Mouse (Mus musculus) kidney, adult 18-20 months (tissue): ENCODE results near the gene Mthfsd.
A peak's percentile ranks its signal among the peaks of the same experiment; 100 is the strongest.

Experiments used
- DNase-seq: peaks from one replicate; pipeline ENCODE4 v3.0.0; 2021

The Mthfsd gene

GRCm38 (mm10) chr8:121121704-121122103 is 13.5 kb upstream of the Mthfsd start:
- DNase-seq: no peak

DNA sequence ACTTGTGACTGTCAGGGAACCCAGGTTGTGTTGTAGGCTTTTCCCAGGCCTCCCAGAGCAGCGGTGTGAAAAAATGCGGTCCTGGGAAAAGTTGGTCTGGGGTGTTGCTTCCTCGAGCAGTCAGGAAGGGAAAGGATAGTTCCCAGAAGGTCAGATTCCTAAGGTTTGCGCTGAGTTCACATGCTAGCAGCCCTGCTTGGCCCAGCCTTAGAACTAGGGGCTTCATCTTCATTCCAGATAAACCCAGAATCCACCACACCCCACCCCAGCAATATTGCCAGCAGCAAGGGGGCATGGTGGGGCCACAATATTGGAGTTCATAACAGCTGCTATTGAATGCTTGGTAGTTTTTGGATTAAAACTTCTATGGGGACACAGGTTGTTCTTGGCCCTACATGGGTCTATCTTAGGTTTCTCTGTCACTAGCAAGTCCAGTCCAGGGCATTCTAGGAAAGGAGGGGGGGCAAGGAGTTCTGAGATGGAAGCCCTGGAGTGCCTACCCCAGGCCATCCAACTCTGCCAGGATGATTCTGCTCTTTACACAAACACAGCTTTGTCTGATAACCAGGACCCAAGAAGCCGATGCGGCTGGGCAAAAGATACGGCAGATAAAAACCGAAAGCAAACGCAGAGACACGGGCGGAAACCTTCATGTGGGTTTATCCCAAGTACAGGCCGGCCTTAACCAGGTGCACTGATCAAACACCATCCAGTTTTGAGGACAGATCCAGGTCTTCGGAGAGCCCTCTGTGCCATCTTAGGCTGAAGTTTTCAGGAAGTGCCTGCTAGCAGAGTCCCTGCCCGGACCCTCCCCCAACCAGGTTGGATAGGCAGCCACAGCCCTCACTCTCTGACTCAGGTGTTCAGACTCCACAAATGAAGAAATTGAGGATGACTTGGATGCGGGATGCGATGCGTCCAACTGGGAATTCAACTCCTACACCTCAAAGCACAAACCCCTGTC is 12.5 kb upstream of the Mthfsd start:
- no peak for DNase-seq

GRCm38 (mm10) chr8:121119635-121120455 is 11.7 kb upstream of the Mthfsd start:
- DNase-seq: no peak

- DNase-seq: no peak
Observed at GRCm38 (mm10) chr8:121118634-121119420, 10.6 kb upstream of the Mthfsd start.

- DNase-seq: no peak
Observed at GRCm38 (mm10) chr8:121117906-121118305, 9.7 kb upstream of the Mthfsd start.

GRCm38 (mm10) chr8:121117186-121117651 is 9.0 kb upstream of the Mthfsd start:
- DNase-seq: no peak

- DNase-seq: peak; percentile 31
Observed at GRCm38 (mm10) chr8:121116591-121117185, 8.5 kb upstream of the Mthfsd start.

GRCm38 (mm10) chr8:121115948-121116347 is 7.8 kb upstream of the Mthfsd start, which contains the start of gene Foxc2:
TSS of gene Foxc2 (plus strand) at chr8:121116171.
- peak; percentile 87 for DNase-seq

- no peak for DNase-seq
Observed at GRCm38 (mm10) chr8:121115136-121115535, 6.9 kb upstream of the Mthfsd start.

DNA sequence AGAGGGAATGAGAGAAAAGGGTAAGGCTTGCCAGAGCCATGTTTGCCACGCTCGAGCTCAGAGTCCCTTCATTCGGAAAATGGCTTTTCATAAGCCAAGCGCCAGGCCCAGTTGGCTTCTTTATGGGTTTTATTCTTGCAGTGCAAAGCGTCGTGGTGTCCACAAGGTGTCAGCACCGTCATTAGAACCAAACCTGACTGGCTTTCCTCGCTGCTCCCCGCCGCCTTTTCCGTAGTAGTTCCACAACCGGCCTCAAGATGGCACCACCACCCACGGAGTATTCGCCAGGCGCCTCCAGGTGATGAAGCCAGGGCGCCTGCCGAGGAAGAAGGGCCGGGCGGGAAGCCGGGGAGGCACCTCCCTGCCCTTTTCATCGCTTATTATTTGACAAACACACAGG is 5.1 kb upstream of the Mthfsd start:
- peak; percentile 98 for DNase-seq

GRCm38 (mm10) chr8:121111145-121111907 is 3.1 kb upstream of the Mthfsd start:
- no peak for DNase-seq

DNA sequence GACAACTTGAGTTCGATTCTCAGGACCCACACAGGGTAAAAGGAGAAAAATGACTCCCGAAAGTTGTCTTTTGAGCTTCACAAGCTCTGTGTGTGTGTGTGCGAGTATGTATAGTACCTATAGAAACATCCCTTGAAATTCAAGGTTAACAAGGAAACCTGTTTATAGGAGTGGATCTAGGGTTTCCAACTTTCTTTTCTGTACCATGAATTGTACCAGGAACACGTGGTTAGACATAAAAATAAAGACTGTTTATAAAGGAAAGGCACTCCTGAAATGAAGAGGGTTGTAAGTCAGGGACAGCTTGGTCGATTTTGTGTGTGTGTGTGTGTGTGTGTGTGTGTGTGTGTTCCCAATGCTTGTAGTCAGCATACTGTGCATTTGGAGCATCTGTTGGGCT is 465 bp upstream of the Mthfsd start:
- no peak for DNase-seq

GRCm38 (mm10) chr8:121104049-121104818 is 4.0 kb downstream of the Mthfsd start:
- peak; percentile 71 for DNase-seq

GRCm38 (mm10) chr8:121093496-121093895 is 14.7 kb downstream of the Mthfsd start:
- DNase-seq: no peak

- DNase-seq: peak; percentile 86
Observed at GRCm38 (mm10) chr8:121092627-121093026, 15.6 kb downstream of the Mthfsd start.

DNA sequence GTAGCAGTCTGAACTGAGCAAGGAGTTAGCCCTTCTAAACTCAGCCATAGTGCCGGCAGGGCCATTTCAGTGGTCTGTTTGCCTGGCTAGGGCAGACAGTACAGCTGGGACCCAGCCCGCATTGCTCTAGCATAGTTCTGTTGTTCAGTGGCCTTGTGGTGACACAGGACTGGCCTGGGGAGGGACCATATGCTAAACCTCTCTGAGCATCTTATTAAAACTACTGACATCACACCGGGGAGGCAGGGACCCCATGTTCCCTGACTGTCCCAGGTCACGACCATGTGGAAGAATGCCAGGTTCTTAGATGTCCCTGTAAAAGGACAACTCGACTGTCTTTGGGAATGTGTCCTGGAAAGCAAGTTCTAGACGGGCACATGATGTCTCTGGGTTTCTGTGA is 16.1 kb downstream of the Mthfsd start:
- no peak for DNase-seq

- no peak for DNase-seq
Observed at GRCm38 (mm10) chr8:121090716-121091115, 17.5 kb downstream of the Mthfsd start.

GRCm38 (mm10) chr8:121089631-121090380 is 18.4 kb downstream of the Mthfsd start:
- no peak for DNase-seq

GRCm38 (mm10) chr8:121088871-121089630 is 19.1 kb downstream of the Mthfsd start:
- DNase-seq: no peak
